Mouse (Mus musculus): Measurements from ENCODE around the gene Hoxb5.

Gene Hoxb5

GRCm38 (mm10) chr11:96341701-96342575 lies 38.8 kb downstream of the Hoxb5 start:
- no peak for DNase-seq (ENCODE audit: low spot score)

- no peak for DNase-seq (ENCODE audit: low spot score)
Observed at GRCm38 (mm10) chr11:96342576-96342930, 39.4 kb downstream of the Hoxb5 start.

- DNase-seq (ENCODE audit: low spot score) = no peak
Observed at GRCm38 (mm10) chr11:96343206-96343745, 40.1 kb downstream of the Hoxb5 start.

GRCm38 (mm10) chr11:96344061-96344877 lies 41.1 kb downstream of the Hoxb5 start:
- DNase-seq (ENCODE audit: low spot score) = no peak

GRCm38 (mm10) chr11:96344878-96345159 lies 41.7 kb downstream of the Hoxb5 start:
- DNase-seq (ENCODE audit: low spot score) = no peak

GRCm38 (mm10) chr11:96345220-96345892 lies 42.2 kb downstream of the Hoxb5 start:
- DNase-seq (ENCODE audit: low spot score) = no peak

GRCm38 (mm10) chr11:96345893-96346806 lies 43.0 kb downstream of the Hoxb5 start:
- no peak for DNase-seq (ENCODE audit: low spot score)

GRCm38 (mm10) chr11:96346916-96347520 lies 43.9 kb downstream of the Hoxb5 start:
- no peak for DNase-seq (ENCODE audit: low spot score)

- no peak for DNase-seq (ENCODE audit: low spot score)
Observed at GRCm38 (mm10) chr11:96347717-96348116, 44.6 kb downstream of the Hoxb5 start.

GRCm38 (mm10) chr11:96348141-96348928 lies 45.2 kb downstream of the Hoxb5 start:
- no peak for DNase-seq (ENCODE audit: low spot score)

GRCm38 (mm10) chr11:96348988-96349387 lies 45.9 kb downstream of the Hoxb5 start:
- DNase-seq (ENCODE audit: low spot score) = no peak

GRCm38 (mm10) chr11:96349491-96350340 lies 46.6 kb downstream of the Hoxb5 start:
- no peak for DNase-seq (ENCODE audit: low spot score)

- no peak for DNase-seq (ENCODE audit: low spot score)
Observed at GRCm38 (mm10) chr11:96350341-96350624, 47.1 kb downstream of the Hoxb5 start, which contains the start of gene Hoxb2. Gene Hoxb2, plus strand, starts transcription at chr11:96350525.

- no peak for DNase-seq (ENCODE audit: low spot score)
Observed at GRCm38 (mm10) chr11:96350791-96351190, 47.7 kb downstream of the Hoxb5 start.

GRCm38 (mm10) chr11:96351312-96351711 lies 48.2 kb downstream of the Hoxb5 start:
- no peak for DNase-seq (ENCODE audit: low spot score)

GRCm38 (mm10) chr11:96351831-96352230 lies 48.7 kb downstream of the Hoxb5 start:
- DNase-seq (ENCODE audit: low spot score) = no peak

- no peak for DNase-seq (ENCODE audit: low spot score)
Observed at GRCm38 (mm10) chr11:96352691-96353521, 49.8 kb downstream of the Hoxb5 start.

- DNase-seq (ENCODE audit: low spot score) = no peak
Observed at GRCm38 (mm10) chr11:96353522-96353841, 50.3 kb downstream of the Hoxb5 start.

GRCm38 (mm10) chr11:96353939-96354338 lies 50.8 kb downstream of the Hoxb5 start:
- no peak for DNase-seq (ENCODE audit: low spot score)
